Mouse (Mus musculus) cerebellum, adult 2 months (tissue): ENCODE data around the gene Hs6st2. TPM values are rescaled to one million over a fixed set of nuclear protein-coding genes. Genes with fewer than 3 reads are reported as not detected.

Experiments
- DNase-seq, 2 experiments: peaks; one replicate each; pipeline ENCODE4 v3.0.0; 2021
- H3K27ac ChIP-seq: fragments of 200-500 bp; 2 replicates; pipeline ENCODE4 v1.5.1; 2012; ENCODE audit warnings: low read length, control low read depth, inconsistent platforms; ENCODE audit not compliant: insufficient read depth
- H3K27me3 ChIP-seq: fragments of 200-500 bp; 2 replicates; pipeline ENCODE4 v1.6.1; 2012; ENCODE audit warnings: inconsistent platforms, mild to moderate bottlenecking, low read length, moderate library complexity; ENCODE audit not compliant: control insufficient read depth, insufficient read depth
- H3K4me1 ChIP-seq: fragments of 200-500 bp; 2 replicates; pipeline ENCODE4 v1.6.1; 2011; ENCODE audit warnings: low read length; ENCODE audit not compliant: control insufficient read depth, insufficient read depth
- H3K4me3 ChIP-seq: fragments of 200-500 bp; replicated peaks from 2 replicates; pipeline ENCODE3; 2011; ENCODE audit warnings: mild to moderate bottlenecking, low read depth, low read length, control low read depth; ENCODE audit not compliant: insufficient read depth
- CTCF ChIP-seq: fragments of 200-500 bp; IDR thresholded peaks from 2 replicates; pipeline ENCODE4 v1.5.1; 2011; ENCODE audit warnings: low read depth, mild to moderate bottlenecking, control low read depth, low read length, moderate library complexity, borderline replicate concordance; ENCODE audit not compliant: insufficient read depth
- POLR2A ChIP-seq: fragments of 200-500 bp; IDR thresholded peaks from 2 replicates; pipeline ENCODE4 v1.6.1; 2011; ENCODE audit warnings: low read length, control low read depth, borderline replicate concordance; ENCODE audit not compliant: insufficient read depth
- WGBS: fragments of 180-500 bp; shearing (Covaris S2); methylation state at CpG from one replicate; pipeline ENCODE4 v1.1.7; 2018; 5-methylcytosine and 5-hydroxymethylcytosine counted together
- polyA plus RNA-seq: library from polyadenylated mRNA; depleted of rRNA; stranded (reverse); fragments of >200 nt; gene quantifications from 2 replicates; pipeline ENCODE4 v1.2.3, GENCODE M21; 2012

Hs6st2 gene
- polyA plus RNA-seq, 1 experiment = 22.4 TPM

GRCm38 (mm10) chrX:51681170-51681667 lies 437 bp downstream of the Hs6st2 start:
- WGBS = 3% methylated on average over 37 of the region's 43 CpGs
- no peak for TF ChIP-seq POLR2A
- TF ChIP-seq CTCF = no peak
- DNase-seq = peak in 1 of 2 experiments; percentile 70

GRCm38 (mm10) chrX:51680428-51681169 lies 1.1 kb downstream of the Hs6st2 start:
- 9% methylated on average over 47 of the region's 70 CpGs for WGBS
- H3K27me3 ChIP-seq = no peaks in the 10 kb centered on the region
- peak overlapping the region; percentile 85 for H3K4me3 ChIP-seq
- peak; percentile 67 to 70 for DNase-seq
- H3K4me1 ChIP-seq = no peaks in the 10 kb centered on the region
- H3K27ac ChIP-seq = peak overlapping the region; percentile 34; the same call in 1 of the 2 replicates
- no peak for TF ChIP-seq POLR2A
- TF ChIP-seq CTCF = no peak

More at GRCm38 (mm10) chrX:51681170-51681667, 437 bp downstream of the Hs6st2 start:
- Histone ChIP-seq H3K4me1 (no peaks in the 10 kb centered on the region), H3K27ac (peak overlapping the region; percentile 34; the same call in 1 of the 2 replicates), H3K4me3 (peak overlapping the region; percentile 85), H3K27me3 (no peaks in the 10 kb centered on the region)

GRCm38 (mm10) chrX:51679601-51680427 lies 1.8 kb downstream of the Hs6st2 start:
- no peaks in the 10 kb centered on the region for H3K4me1 ChIP-seq
- H3K4me3 ChIP-seq = peak overlapping the region; percentile 85
- no peak for TF ChIP-seq CTCF
- TF ChIP-seq POLR2A = no peak
- H3K27ac ChIP-seq = 0 out of 2 replicates have a peak overlapping the region, but pooled peaks have one; percentile 27
- DNase-seq = peak; percentile 62 to 66
- H3K27me3 ChIP-seq = no peaks in the 10 kb centered on the region
- WGBS = 10% methylated on average over 46 of the region's 46 CpGs

GRCm38 (mm10) chrX:51658236-51658635 lies 23.4 kb downstream of the Hs6st2 start:
- TF ChIP-seq CTCF (no peak), POLR2A (no peak)
- no peak overlapping the region for H3K4me3 ChIP-seq
- no peaks in the 10 kb centered on the region for H3K27me3 ChIP-seq
- H3K4me1 ChIP-seq = no peaks in the 10 kb centered on the region
- H3K27ac ChIP-seq = no peak overlapping the region
- 15% methylated on average over 2 of the region's 2 CpGs for WGBS
- peak in 1 of 2 experiments; percentile 24 for DNase-seq

- H3K4me1 ChIP-seq = no peaks in the 10 kb centered on the region
- H3K27ac ChIP-seq = no peak overlapping the region
- WGBS = 77% methylated on average over 3 of the region's 3 CpGs
- H3K27me3 ChIP-seq = no peaks in the 10 kb centered on the region
- no peak overlapping the region for H3K4me3 ChIP-seq
- DNase-seq = peak in 1 of 2 experiments; percentile 51
- TF ChIP-seq CTCF = no peak
- no peak for TF ChIP-seq POLR2A
These were observed 38.9 kb downstream of the Hs6st2 start for GRCm38 (mm10) chrX:51642661-51643257.

- H3K27ac ChIP-seq = no peak overlapping the region
- H3K4me3 ChIP-seq = no peak overlapping the region
- TF ChIP-seq POLR2A (no peak), CTCF (no peak)
- DNase-seq = no peak
- WGBS = 76% methylated on average over 7 of the region's 7 CpGs
- H3K27me3 ChIP-seq = no peaks in the 10 kb centered on the region
- H3K4me1 ChIP-seq = no peaks in the 10 kb centered on the region
These were observed 45.9 kb downstream of the Hs6st2 start for GRCm38 (mm10) chrX:51635756-51636155.

- TF ChIP-seq CTCF (no peak), POLR2A (no peak)
- WGBS = 79% methylated on average over 2 of the region's 2 CpGs
- DNase-seq = no peak
- H3K27ac ChIP-seq = no peak overlapping the region
- no peaks in the 10 kb centered on the region for H3K27me3 ChIP-seq
- H3K4me3 ChIP-seq = no peak overlapping the region
- H3K4me1 ChIP-seq = no peaks in the 10 kb centered on the region
These were observed 50.3 kb downstream of the Hs6st2 start for GRCm38 (mm10) chrX:51631376-51631775.
